ENCODE assay signal across 9 mouse cellular contexts in the genomic region with DNA sequence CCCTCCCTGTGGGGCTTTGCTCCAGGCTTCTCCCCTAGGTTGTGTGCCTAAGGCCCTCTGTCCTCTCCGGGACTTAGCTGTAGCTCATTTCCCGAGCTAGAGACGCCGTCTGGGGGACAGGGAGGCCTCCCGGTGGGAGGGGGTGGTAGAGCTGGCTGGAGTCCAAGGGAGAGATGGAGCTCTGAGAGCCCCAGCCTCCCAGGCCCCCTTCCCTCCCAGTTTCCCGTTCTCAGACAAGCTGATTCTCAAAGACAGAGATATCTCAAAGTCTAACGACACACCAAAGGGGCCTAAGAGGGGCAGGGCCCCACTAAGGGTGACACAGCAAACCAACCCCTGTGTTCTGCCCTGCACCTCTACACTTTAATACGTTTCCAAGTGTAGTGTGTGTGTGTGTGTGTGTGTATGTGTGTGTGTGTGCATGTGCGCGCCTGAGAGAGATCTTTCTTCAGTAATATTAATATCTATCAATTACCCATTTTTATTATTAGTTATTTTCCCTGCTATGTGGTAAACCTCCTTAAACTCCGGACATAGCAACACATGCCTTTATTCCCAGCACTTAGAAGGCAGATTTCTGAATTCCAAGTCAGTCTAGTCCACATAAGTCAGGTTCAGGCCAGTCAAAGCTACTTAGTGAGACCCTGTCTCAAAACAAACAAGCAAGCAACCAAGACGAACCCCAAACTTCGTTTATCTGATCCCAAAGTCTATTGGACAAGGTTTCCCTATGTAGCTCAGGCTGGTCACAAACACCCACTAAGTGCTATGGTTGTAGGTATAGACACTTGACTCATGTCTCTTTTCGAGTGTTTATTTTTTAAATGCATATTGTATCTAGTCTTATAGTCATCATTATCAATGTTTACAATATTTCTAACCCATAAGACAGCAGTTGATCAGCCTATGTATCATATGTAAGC. TPM values are rescaled to one million over a fixed set of nuclear protein-coding genes. Genes with fewer than 3 reads are reported as not detected.
DNase-seq lines count a peak whose midpoint lies in the region; ATAC-seq and TF ChIP-seq lines count a peak whose summit lies in the region.
"Had no signal": no experiment of that assay in that cellular context is flagged by ENCODE, and none has a peak within 500 bp of the region (broad histone marks: within the 10 kb centered on the region; RNA-seq: fewer than 3 reads in every experiment).

No protein-coding gene starts in this region.

- WGBS in thymus, adult 2 months: 39% methylated on average over 14 of the region's 14 CpGs
- 17% methylated on average over 14 of the region's 14 CpGs for WGBS in heart, postnatal 0 days
- WGBS in limb, embryonic 10.5 days: 38% methylated on average over 14 of the region's 14 CpGs
- 38% methylated on average over 14 of the region's 14 CpGs for WGBS in midbrain, embryonic 10.5 days

- peaks cover 48% of the 10 kb centered on the region for H3K4me1 ChIP-seq in thymus, adult 2 months (replicated peaks; ENCODE audit: control insufficient read depth, insufficient read depth, low read length)
- H3K4me1 ChIP-seq in heart, postnatal 0 days (ENCODE audit: control insufficient read depth, insufficient read depth): peaks cover 43% of the 10 kb centered on the region
- H3K4me1 ChIP-seq in limb, embryonic 10.5 days: peaks cover 59% of the 10 kb centered on the region
- peaks cover 36% of the 10 kb centered on the region for H3K4me1 ChIP-seq in midbrain, embryonic 10.5 days

- H3K9ac ChIP-seq in heart, postnatal 0 days (replicated peaks; ENCODE audit: low read depth, low read length): peak overlapping the region; percentile 73

- ATAC-seq in heart, postnatal 0 days (ENCODE audit: insufficient read depth, low read depth): no peak

- DNase-seq in adrenal gland, postnatal 14 days: peak; percentile 52
- DNase-seq in adrenal gland, adult 18-20 months (ENCODE audit: low spot score in 2 of 2): no peak
- no peak for DNase-seq in thymus, adult 2 months
- no peak for DNase-seq in thymus, postnatal 36 days
- DNase-seq in heart, postnatal 0 days (ENCODE audit: low spot score): peak; percentile 62
- DNase-seq in limb, embryonic 10.5 days (ENCODE audit: low spot score): peak; percentile 52
- peak; percentile 39 for DNase-seq in midbrain, embryonic 10.5 days (ENCODE audit: low spot score)
- no peak for DNase-seq in MN1 (ENCODE audit: low spot score)

- no peak overlapping the region for H3K27ac ChIP-seq in thymus, adult 2 months (ENCODE audit: control insufficient read depth, insufficient read depth, low read length)
- H3K27ac ChIP-seq in heart, postnatal 0 days (ENCODE audit: low read depth): peak overlapping the region; percentile 95
- H3K27ac ChIP-seq in limb, embryonic 10.5 days: peak overlapping the region; percentile 84
- peak overlapping the region; percentile 63; the same call in 1 of the 2 replicates for H3K27ac ChIP-seq in midbrain, embryonic 10.5 days (replicated peaks)

- no peak for TF ChIP-seq CTCF in thymus, adult 2 months (IDR thresholded peaks at IDR 0.05; ENCODE audit: borderline replicate concordance, control insufficient read depth, extremely low read depth, insufficient read depth, low read length, poor library complexity)
- no peak for TF ChIP-seq CTCF in heart, postnatal 0 days (IDR thresholded peaks at IDR 0.05; ENCODE audit: low read depth)

- TF ChIP-seq POLR2A in thymus, adult 2 months (IDR thresholded peaks at IDR 0.05; ENCODE audit: control insufficient read depth, extremely low read depth, insufficient read depth, low read length, poor library complexity): no peak

- peak overlapping the region; percentile 35 for H3K4me3 ChIP-seq in thymus, adult 2 months (ENCODE audit: control insufficient read depth, insufficient read depth, low read length)
- peak overlapping the region; percentile 55 for H3K4me3 ChIP-seq in heart, postnatal 0 days (ENCODE audit: low read depth, low read length)
- peak overlapping the region; percentile 65 for H3K4me3 ChIP-seq in limb, embryonic 10.5 days
- H3K4me3 ChIP-seq in midbrain, embryonic 10.5 days: peak overlapping the region; percentile 65

- no peaks in the 10 kb centered on the region for H3K36me3 ChIP-seq in thymus, adult 2 months (ENCODE audit: control insufficient read depth, insufficient read depth, low read length)
- peaks cover 30% of the 10 kb centered on the region for H3K36me3 ChIP-seq in heart, postnatal 0 days (replicated peaks; ENCODE audit: control insufficient read depth, insufficient read depth, low read length)
- H3K36me3 ChIP-seq in limb, embryonic 10.5 days: peaks cover 6% of the 10 kb centered on the region; the same call in 1 of the 2 replicates
- no peaks in the 10 kb centered on the region for H3K36me3 ChIP-seq in midbrain, embryonic 10.5 days

- H3K27me3 ChIP-seq in thymus, adult 2 months (ENCODE audit: control insufficient read depth, insufficient read depth, low read length): no peaks in the 10 kb centered on the region
- H3K27me3 ChIP-seq in heart, postnatal 0 days (ENCODE audit: control insufficient read depth, insufficient read depth, low read length): no peaks in the 10 kb centered on the region
- peaks cover 13% of the 10 kb centered on the region; the same call in 1 of the 2 replicates for H3K27me3 ChIP-seq in limb, embryonic 10.5 days (ENCODE audit: low read depth, poor library complexity, severe bottlenecking)
- H3K27me3 ChIP-seq in midbrain, embryonic 10.5 days (ENCODE audit: low read depth, poor library complexity, severe bottlenecking): peaks cover 40% of the 10 kb centered on the region

- H3K4me2 ChIP-seq in heart, postnatal 0 days (ENCODE audit: low read depth, low read length): peak overlapping the region; percentile 89

- no peaks in the 10 kb centered on the region for H3K9me3 ChIP-seq in heart, postnatal 0 days (replicated peaks; ENCODE audit: control insufficient read depth, low read length)
- H3K9me3 ChIP-seq in limb, embryonic 10.5 days (replicated peaks): no peaks in the 10 kb centered on the region
- H3K9me3 ChIP-seq in midbrain, embryonic 10.5 days (replicated peaks): no peaks in the 10 kb centered on the region

- TF ChIP-seq EP300 in heart, postnatal 0 days (IDR thresholded peaks at IDR 0.05; ENCODE audit: low read depth): peak; percentile 45; the same call in 1 of the 2 replicates

RNA-seq across cellular contexts. Expression of gene Hif3a, which starts 5.4 kb away (rescaled TPM):
- 5.3 and 7.8 TPM in 2 replicates for total RNA-seq in adrenal gland, postnatal 14 days (2021)
- 1 to 10 TPM; 3.4 to 4.3 TPM for total RNA-seq in adrenal gland, adult 18-20 months (2021)
- 2.8 and 8.9 TPM in 2 replicates for polyA plus RNA-seq in thymus, adult 2 months (2012; rRNA removed)
- total RNA-seq in heart, postnatal 0 days (2014; rRNA removed; ENCODE audit: low replicate concordance): 29.7 and 35.5 TPM in 2 replicates
- polyA plus RNA-seq in heart, postnatal 0 days (2015; fragmentation: Nextera tagmentation; extraction: Ambion mirVana): 4.2 and 6.2 TPM in 2 replicates
- polyA plus RNA-seq in limb, embryonic 10.5 days (2016; fragmentation: Nextera tagmentation; extraction: Ambion mirVana): 5.9 and 7.4 TPM in 2 replicates
- polyA plus RNA-seq in midbrain, embryonic 10.5 days (2016; fragmentation: Nextera tagmentation; extraction: Ambion mirVana): 4.3 and 5.1 TPM in 2 replicates

RNA-seq across cellular contexts. Expression of gene Psg16, which starts 17.0 kb away (rescaled TPM):
- 0.23 and 0.33 TPM in 2 replicates for total RNA-seq in adrenal gland, postnatal 14 days (2021)
- under 1 TPM; 0.32 to 0.33 TPM for total RNA-seq in adrenal gland, adult 18-20 months (2021)
- not detected in 2 replicates for polyA plus RNA-seq in thymus, adult 2 months (2012; rRNA removed)
- 0.08 TPM in 1 of 2 replicates, not detected in the other for total RNA-seq in heart, postnatal 0 days (2014; rRNA removed; ENCODE audit: low replicate concordance)
- polyA plus RNA-seq in heart, postnatal 0 days (2015; fragmentation: Nextera tagmentation; extraction: Ambion mirVana): 0.07 and 0.12 TPM in 2 replicates
- 0.05 and 0.06 TPM in 2 replicates for polyA plus RNA-seq in limb, embryonic 10.5 days (2016; fragmentation: Nextera tagmentation; extraction: Ambion mirVana)
- 0.02 and 0.06 TPM in 2 replicates for polyA plus RNA-seq in midbrain, embryonic 10.5 days (2016; fragmentation: Nextera tagmentation; extraction: Ambion mirVana)
- polyA plus RNA-seq: gonadal fat pad, adult 2 months had no signal

RNA-seq across cellular contexts. Expression of gene Ppp5c, which starts 29.1 kb away (rescaled TPM):
- total RNA-seq in adrenal gland, postnatal 14 days (2021): 90.9 and 93.2 TPM in 2 replicates
- total RNA-seq in adrenal gland, adult 18-20 months (2021): 10 to 100 TPM; 88.9 to 95.2 TPM
- polyA plus RNA-seq in thymus, adult 2 months (2012; rRNA removed): 359 and 363 TPM in 2 replicates
- total RNA-seq in heart, postnatal 0 days (2014; rRNA removed; ENCODE audit: low replicate concordance): 55.0 and 68.0 TPM in 2 replicates
- 88.5 and 93.6 TPM in 2 replicates for polyA plus RNA-seq in heart, postnatal 0 days (2015; fragmentation: Nextera tagmentation; extraction: Ambion mirVana)
- 149 and 158 TPM in 2 replicates for polyA plus RNA-seq in limb, embryonic 10.5 days (2016; fragmentation: Nextera tagmentation; extraction: Ambion mirVana)
- polyA plus RNA-seq in midbrain, embryonic 10.5 days (2016; fragmentation: Nextera tagmentation; extraction: Ambion mirVana): 135 and 142 TPM in 2 replicates

Comparison
In these comparisons a context has a peak if more than half of its experiments do, and no peak if none do; other contexts are left out.
1. DNase-seq: peak in adrenal gland, postnatal 14 days (single experiment), heart, postnatal 0 days (single experiment), limb, embryonic 10.5 days (single experiment) and midbrain, embryonic 10.5 days (single experiment); none in adrenal gland, adult 18-20 months (0 of 2), thymus, adult 2 months (single experiment), thymus, postnatal 36 days (0 of 2) and MN1 (single experiment).
2. Peak in every context shown above with its lines, with median percentiles within 50 percentile points of each other: H3K4me3 ChIP-seq.